Mouse (Mus musculus) liver, postnatal 0 days (tissue): ENCODE results near the gene Akip1.

Source experiments
- CTCF ChIP-seq: sonication (generic); IDR thresholded peaks from 2 replicates; pipeline ENCODE4 v1.5.1; 2016; ENCODE audit warnings: antibody characterized with exemption, low read depth
- EP300 ChIP-seq: IDR thresholded peaks from 2 replicates; pipeline ENCODE4 v1.6.1; 2016; ENCODE audit warnings: antibody characterized with exemption, low read depth, mild to moderate bottlenecking

GRCm38 (mm10) chr7:109723697-109724096, 20.2 kb downstream of the Akip1 start, which contains the start of gene BC051019:
- TF ChIP-seq CTCF (no peak), EP300 (no peak)
